Mouse (Mus musculus) bone marrow, adult 2 months (tissue): ENCODE measurements around the gene Dnajb6. TPM values are rescaled to one million over a fixed set of nuclear protein-coding genes. Genes with fewer than 3 reads are reported as not detected.
"Not testable (repeated sequence)": the region's sequence is repeated elsewhere in the genome, so short reads cannot be mapped to it uniquely, and the experiment has no call there.

Experiments used
- H3K27ac ChIP-seq: fragments of 200-500 bp; 2 replicates; pipeline ENCODE4 v1.5.1; 2012; ENCODE audit warnings: low read depth, mild to moderate bottlenecking, control low read depth, inconsistent platforms, low read length; ENCODE audit not compliant: control insufficient read depth, poor library complexity, insufficient read depth
- H3K4me1 ChIP-seq: fragments of 200-500 bp; 2 replicates; pipeline ENCODE4 v1.6.1; 2011; ENCODE audit warnings: low read length; ENCODE audit not compliant: control insufficient read depth, insufficient read depth
- H3K4me3 ChIP-seq: fragments of 200-500 bp; replicated peaks from 2 replicates; pipeline ENCODE3; 2011; ENCODE audit warnings: mild to moderate bottlenecking, low read depth, low read length, control low read depth; ENCODE audit not compliant: control insufficient read depth
- CTCF ChIP-seq: fragments of 200-500 bp; IDR thresholded peaks from 2 replicates; pipeline ENCODE4 v1.5.1; 2011; ENCODE audit warnings: low read length, control low read depth; ENCODE audit not compliant: control insufficient read depth, insufficient read depth
- POLR2A ChIP-seq: fragments of 200-500 bp; IDR thresholded peaks from 2 replicates; pipeline ENCODE4 v1.6.1; 2011; ENCODE audit warnings: low read depth, mild to moderate bottlenecking, control low read depth, low read length, borderline replicate concordance; ENCODE audit not compliant: control insufficient read depth
- WGBS: fragments of 180-500 bp; shearing (Covaris S2); methylation state at CpG from one replicate; pipeline ENCODE4 v1.1.7; 2018; 5-methylcytosine and 5-hydroxymethylcytosine counted together
- polyA plus RNA-seq: library from polyadenylated mRNA; stranded (reverse); fragments of >200 nt; gene quantifications from 2 replicates; pipeline ENCODE4 v1.2.4, GENCODE M21; 2011; ENCODE audit warnings: low replicate concordance; ENCODE audit not compliant: missing spikeins, insufficient read depth, insufficient read length

Gene Dnajb6
- polyA plus RNA-seq, 1 experiment = 110 TPM

GRCm38 (mm10) chr5:29773460-29774150 is 38.1 kb downstream of the Dnajb6 start:
- Histone ChIP-seq H3K4me1 (peaks cover 3% of the 10 kb centered on the region), H3K27ac (no peak overlapping the region), H3K4me3 (no peak overlapping the region)
- TF ChIP-seq POLR2A = no peak
- no peak for TF ChIP-seq CTCF
- 80% methylated on average over 13 of the region's 13 CpGs for WGBS

DNA sequence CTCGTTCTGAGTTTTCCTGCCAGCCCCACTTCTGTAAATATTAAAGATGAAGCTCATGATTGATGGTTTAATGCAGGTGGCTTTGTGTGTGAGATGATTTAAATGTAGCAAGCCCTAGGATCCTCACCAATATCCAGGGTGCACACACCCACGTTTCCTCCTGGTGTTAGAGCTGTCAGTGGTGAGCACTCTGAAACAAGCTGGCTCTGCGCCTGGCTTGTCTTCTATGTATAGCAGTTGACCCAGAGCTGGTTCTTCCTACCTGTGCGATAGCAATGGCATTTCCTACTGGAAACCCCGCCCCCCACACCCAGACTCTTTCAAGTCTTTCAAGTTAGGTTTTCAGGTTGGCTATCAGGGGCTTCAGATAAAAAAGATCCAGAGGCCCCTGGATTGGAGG is 39.9 kb downstream of the Dnajb6 start:
- Histone ChIP-seq H3K27ac (no peak overlapping the region), H3K4me1 (peaks cover 3% of the 10 kb centered on the region), H3K4me3 (no peak overlapping the region)
- WGBS = 77% methylated on average over 5 of the region's 5 CpGs
- TF ChIP-seq POLR2A (no peak), CTCF (no peak)

DNA sequence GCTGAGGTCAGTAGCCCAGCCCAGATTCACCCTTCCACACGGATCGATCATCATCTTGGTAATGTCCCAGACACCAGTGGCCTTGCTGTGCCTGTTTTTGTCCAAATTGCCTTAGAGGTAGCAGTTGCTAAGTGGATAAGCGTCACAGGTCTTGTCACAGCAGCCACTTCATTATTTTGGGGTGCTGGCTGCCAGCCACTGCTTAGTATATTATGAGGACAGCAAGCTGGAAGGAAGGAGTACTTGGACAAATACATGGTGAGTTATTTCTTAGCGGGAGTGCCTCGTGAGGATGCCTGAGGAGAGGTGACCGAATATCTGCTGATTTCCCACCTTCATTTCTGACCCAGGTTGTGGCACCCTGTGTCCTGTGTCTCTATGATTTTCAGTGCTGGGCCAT is 42.5 kb downstream of the Dnajb6 start:
- WGBS = 96% methylated on average over 6 of the region's 6 CpGs
- no peaks in the 10 kb centered on the region; the same call in 1 of the 2 replicates for H3K4me1 ChIP-seq
- H3K4me3 ChIP-seq = no peak overlapping the region
- TF ChIP-seq POLR2A = no peak
- no peak overlapping the region for H3K27ac ChIP-seq

DNA sequence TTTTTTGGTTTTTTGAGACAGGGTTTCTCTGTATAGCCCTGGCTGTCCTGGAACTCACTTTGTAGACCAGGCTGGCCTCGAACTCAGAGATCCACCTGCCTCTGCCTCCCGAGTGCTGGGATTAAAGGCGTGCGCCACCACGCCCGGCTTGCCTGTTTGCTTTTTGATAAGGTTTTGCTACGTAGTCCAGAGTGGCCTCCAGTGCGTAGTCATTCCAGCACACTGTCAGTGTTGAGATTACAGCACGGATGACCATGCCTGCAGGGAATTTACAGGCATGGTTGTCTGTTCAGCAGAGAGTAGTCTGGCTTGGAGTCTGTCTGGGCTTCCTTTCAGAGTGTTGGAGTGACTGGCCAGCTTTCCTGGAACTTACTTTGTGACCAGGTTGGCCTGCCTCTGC is 44.2 kb downstream of the Dnajb6 start:
- not testable (repeated sequence) for H3K27ac ChIP-seq, H3K4me3 ChIP-seq, H3K4me1 ChIP-seq
- 85% methylated on average over 9 of the region's 9 CpGs for WGBS

- no peak for TF ChIP-seq CTCF
- no peak for TF ChIP-seq POLR2A
- no peak overlapping the region for H3K4me3 ChIP-seq
- H3K4me1 ChIP-seq = no peaks in the 10 kb centered on the region; the same call in 1 of the 2 replicates
- no peak overlapping the region for H3K27ac ChIP-seq
- 89% methylated on average over 3 of the region's 3 CpGs for WGBS
These were observed 46.8 kb downstream of the Dnajb6 start for GRCm38 (mm10) chr5:29782261-29782660.

- H3K4me1 ChIP-seq, H3K4me3 ChIP-seq, H3K27ac ChIP-seq: not testable (repeated sequence)
- WGBS = 51% methylated on average over 9 of the region's 13 CpGs
These were observed 49.4 kb downstream of the Dnajb6 start for GRCm38 (mm10) chr5:29784906-29785305.

GRCm38 (mm10) chr5:29785953-29786352 is 50.5 kb downstream of the Dnajb6 start:
- not testable (repeated sequence) for H3K27ac ChIP-seq, H3K4me3 ChIP-seq, H3K4me1 ChIP-seq
- WGBS = 91% methylated on average over 1 of the region's 11 CpGs

- H3K27ac ChIP-seq, H3K4me3 ChIP-seq, H3K4me1 ChIP-seq: not testable (repeated sequence)
- WGBS = 75% methylated on average over 8 of the region's 8 CpGs
These were observed 59.4 kb downstream of the Dnajb6 start for GRCm38 (mm10) chr5:29794933-29795332.

DNA sequence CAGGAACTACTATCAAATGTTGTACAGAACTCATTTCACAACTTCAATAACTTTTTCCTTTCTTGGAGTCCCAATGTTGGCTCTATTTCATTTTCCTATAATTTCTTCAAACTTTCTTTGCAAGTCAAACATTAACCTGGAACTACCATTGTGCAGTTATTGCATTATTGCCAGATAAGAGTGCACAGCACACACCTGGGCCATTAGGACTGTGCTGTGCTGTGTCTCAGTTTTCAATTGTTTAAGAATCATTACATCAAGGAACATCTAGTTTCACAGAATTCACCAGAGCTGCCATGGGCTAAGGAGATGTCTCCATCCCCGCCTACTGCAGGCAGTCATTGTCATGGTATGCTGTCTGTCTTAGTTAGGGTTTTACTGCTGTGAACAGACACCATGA is 73.5 kb downstream of the Dnajb6 start:
- 80% methylated on average over 1 of the region's 1 CpGs for WGBS
- Histone ChIP-seq H3K4me3 (no peak overlapping the region), H3K27ac (no peak overlapping the region), H3K4me1 (no peaks in the 10 kb centered on the region)
- TF ChIP-seq CTCF (no peak), POLR2A (no peak)

DNA sequence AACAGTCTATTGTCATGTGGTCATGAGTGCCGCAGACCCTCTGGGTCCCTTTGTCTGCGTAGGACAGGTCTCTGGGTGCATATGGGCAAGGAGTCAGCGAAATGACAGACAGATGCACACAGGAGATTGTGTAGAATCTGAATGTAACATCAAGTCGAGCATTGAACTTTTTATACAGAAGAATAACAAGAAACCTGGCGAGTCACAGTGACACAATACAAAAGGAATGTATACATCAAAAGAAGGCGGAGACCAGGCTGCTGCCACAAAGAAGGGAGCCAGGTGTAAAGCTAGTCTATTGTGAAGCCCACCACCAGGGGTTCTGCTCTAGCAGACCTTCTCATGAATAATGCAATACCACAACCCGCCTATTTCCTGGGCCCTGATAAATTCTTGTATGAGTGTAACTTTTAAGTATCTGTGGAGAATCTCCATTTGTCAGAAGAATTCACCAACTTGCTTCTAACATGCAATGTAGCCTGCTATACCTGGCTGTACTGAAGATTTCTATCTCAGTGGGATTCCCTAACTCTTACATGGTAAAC is 76.0 kb downstream of the Dnajb6 start:
- H3K4me1 ChIP-seq, H3K27ac ChIP-seq, H3K4me3 ChIP-seq: not testable (repeated sequence)
- WGBS = 81% methylated on average over 7 of the region's 7 CpGs
